Mouse (Mus musculus) heart, embryonic 14.5 days (tissue): Measurements from ENCODE around the gene Zfp81. TPM values are rescaled to one million over a fixed set of nuclear protein-coding genes. Genes with fewer than 3 reads are reported as not detected.
"Not testable (repeated sequence)": the region's sequence is repeated elsewhere in the genome, so short reads cannot be mapped to it uniquely, and the experiment has no call there.

Experiments
- ATAC-seq: fragments of 200-750 bp; cut with Nextera tagmentation; 2 replicates; pipeline ENCODE4 v1.8.0; 2017; ENCODE audit warnings: low read depth, moderate TSS enrichment; ENCODE audit not compliant: insufficient number of reproducible peaks, insufficient read depth, low FRiP score
- H3K27ac ChIP-seq, 2 experiments: fragments of 200-500 bp in 1 of 2; fragments of 300-500 bp in 1 of 2; sonication (generic) in 1 of 2; replicated peaks in 1 of 2; 2 replicates each; pipeline ENCODE4 v1.5.1; 2012 to 2014; ENCODE audit warnings: low read depth in 2 of 2, low read length in 2 of 2, control low read depth in 1 of 2, mild to moderate bottlenecking in 1 of 2, mixed read lengths in 1 of 2; ENCODE audit not compliant: control insufficient read depth in 1 of 2, insufficient read depth in 1 of 2
- H3K27me3 ChIP-seq: fragments of 300-500 bp; sonication (generic); 2 replicates; pipeline ENCODE4 v1.6.1; 2014; ENCODE audit warnings: mild to moderate bottlenecking, low read length, control low read depth; ENCODE audit not compliant: control insufficient read depth, insufficient read depth
- H3K36me3 ChIP-seq: fragments of 300-500 bp; sonication (generic); 2 replicates; pipeline ENCODE4 v1.6.1; 2014; ENCODE audit warnings: mild to moderate bottlenecking, control low read depth, low read length, mixed read lengths; ENCODE audit not compliant: control insufficient read depth, insufficient read depth
- H3K4me1 ChIP-seq, 2 experiments: fragments of 200-500 bp in 1 of 2; fragments of 300-500 bp in 1 of 2; sonication (generic) in 1 of 2; 2 replicates each; pipeline ENCODE4 v1.6.1; 2012 to 2014; ENCODE audit warnings: low read length in 2 of 2, control low read depth in 1 of 2, mixed read lengths in 1 of 2; ENCODE audit not compliant: control insufficient read depth in 2 of 2, insufficient read depth in 2 of 2
- H3K4me2 ChIP-seq: fragments of 300-500 bp; sonication (generic); 2 replicates; pipeline ENCODE4 v1.6.1; 2014; ENCODE audit warnings: mild to moderate bottlenecking, low read length
- H3K4me3 ChIP-seq, 2 experiments: fragments of 200-500 bp in 1 of 2; fragments of 300-500 bp in 1 of 2; sonication (generic) in 1 of 2; 2 replicates each; pipeline ENCODE4 v1.5.1; 2012 to 2014; ENCODE audit warnings: low read length in 2 of 2, mild to moderate bottlenecking in 2 of 2, control low read depth in 1 of 2, low read depth in 1 of 2, moderate library complexity in 1 of 2; ENCODE audit not compliant: control insufficient read depth in 1 of 2, insufficient read depth in 1 of 2
- H3K9ac ChIP-seq: fragments of 300-500 bp; sonication (generic); 2 replicates; pipeline ENCODE4 v1.6.1; 2014; ENCODE audit warnings: mild to moderate bottlenecking, low read length
- H3K9me3 ChIP-seq: fragments of 300-500 bp; sonication (generic); 2 replicates; pipeline ENCODE4 v1.6.1; 2016; ENCODE audit warnings: low read length, control low read depth; ENCODE audit not compliant: control insufficient read depth
- WGBS: fragments of 180-500 bp; shearing (Covaris S2); extraction: QIAGEN DNeasy Blood & Tissue Kit; methylation state at CpG from one replicate; pipeline ENCODE4 v1.1.7; 2014; 5-methylcytosine and 5-hydroxymethylcytosine counted together
- polyA plus RNA-seq: library from polyadenylated mRNA; unstranded; fragments of >200 nt; fragmentation: Nextera tagmentation; extraction: Ambion mirVana; gene quantifications from 2 replicates; pipeline ENCODE4 v1.2.1, GENCODE M21; 2014

The Zfp81 gene
- polyA plus RNA-seq, 1 experiment from 2014 or later: 6.8 TPM

DNA sequence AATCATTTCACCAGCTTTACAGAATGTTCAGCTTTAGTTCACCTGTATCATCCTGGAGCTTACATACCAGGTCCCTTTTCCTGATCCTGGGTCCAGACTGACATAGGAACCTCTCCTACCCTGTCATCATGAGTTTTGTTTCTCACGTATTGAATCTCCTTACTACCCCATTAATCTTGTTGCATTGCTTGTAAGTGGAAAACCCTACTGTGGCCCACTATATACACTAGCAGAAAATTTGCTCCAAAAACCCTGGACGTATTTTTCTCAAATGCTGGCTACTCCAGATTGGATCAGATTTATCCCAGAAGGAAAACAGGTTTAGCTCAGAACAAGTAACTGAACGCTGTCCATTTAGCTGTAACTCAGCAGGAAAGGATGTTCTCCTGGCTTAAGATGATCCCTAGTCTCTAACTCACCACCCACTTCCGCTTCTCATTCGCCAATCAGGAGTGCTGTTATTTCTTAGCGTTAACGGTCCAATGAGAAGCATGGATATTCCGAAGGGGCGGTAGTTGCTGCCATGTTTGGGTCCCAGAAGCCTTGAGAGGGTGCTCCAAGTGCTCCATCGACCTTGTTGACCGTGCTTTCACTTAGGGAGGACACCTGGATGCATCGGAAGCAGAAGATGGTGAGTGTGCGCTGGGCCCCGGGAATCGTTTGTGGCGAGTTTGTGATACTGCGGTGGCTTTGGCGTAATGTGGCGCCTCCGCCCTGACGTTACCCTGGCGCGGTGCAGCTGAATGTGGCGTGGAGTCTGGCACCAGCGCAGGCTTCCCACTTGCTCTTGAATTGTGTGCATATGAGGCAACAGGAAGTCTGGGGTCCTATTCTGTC lies 69.4 kb downstream of the Zfp81 start, which contains the start of gene Zfp955b:
Zfp955b (plus strand) TSS at position 506 of the 837 bp plus-strand sequence.
- no CpG with 5 or more reads among the region's 25 CpGs for WGBS
- H3K4me3 ChIP-seq, H3K9me3 ChIP-seq, H3K27me3 ChIP-seq, H3K36me3 ChIP-seq, H3K27ac ChIP-seq, H3K4me1 ChIP-seq, H3K9ac ChIP-seq: not testable (repeated sequence)
- peak within 1 kb of the TSS; percentile 37; the same call in 1 of the 2 replicates for H3K4me2 ChIP-seq
- ATAC-seq: peak; percentile 96

Other genes with a start within 250 kb of the Zfp81 start
- 0.12 TPM in 1 of 2 replicates, not detected in the other for gene Morc2b, start 219.2 kb downstream of the Zfp81 start, polyA plus RNA-seq
- gene Olfr55, start 190.4 kb downstream of the Zfp81 start, polyA plus RNA-seq: 0.04 TPM in 1 of 2 replicates, not detected in the other
- gene Olfr239, start 167.6 kb downstream of the Zfp81 start, polyA plus RNA-seq: not detected in 2 replicates
- gene Olfr1564, start 137.2 kb downstream of the Zfp81 start, polyA plus RNA-seq: not detected in 2 replicates
- 14.4 and 14.7 TPM in 2 replicates for gene Zfp955a, start 103.7 kb downstream of the Zfp81 start, polyA plus RNA-seq
- gene Olfr63, start 94.2 kb downstream of the Zfp81 start, polyA plus RNA-seq: not detected in 2 replicates
- gene Zfp955b, start 69.3 kb downstream of the Zfp81 start, polyA plus RNA-seq: 6.9 and 7.4 TPM in 2 replicates
- 7.3 and 7.8 TPM in 2 replicates for gene Zfp101, start 35.8 kb upstream of the Zfp81 start, polyA plus RNA-seq
- not detected in 2 replicates for gene Actl9, start 74.0 kb upstream of the Zfp81 start, polyA plus RNA-seq
- gene Adamts10, start 165.3 kb upstream of the Zfp81 start, polyA plus RNA-seq: 28.9 and 32.7 TPM in 2 replicates
- gene Myo1f, start 196.8 kb upstream of the Zfp81 start, polyA plus RNA-seq: 2.1 and 4.0 TPM in 2 replicates